Mouse (Mus musculus) right cerebral cortex, postnatal 14 days (tissue): ENCODE measurements around the gene Tnfaip3.

Experiments used
- DNase-seq: peaks from one replicate; pipeline ENCODE4 v3.0.0; 2022

Tnfaip3 gene

DNA sequence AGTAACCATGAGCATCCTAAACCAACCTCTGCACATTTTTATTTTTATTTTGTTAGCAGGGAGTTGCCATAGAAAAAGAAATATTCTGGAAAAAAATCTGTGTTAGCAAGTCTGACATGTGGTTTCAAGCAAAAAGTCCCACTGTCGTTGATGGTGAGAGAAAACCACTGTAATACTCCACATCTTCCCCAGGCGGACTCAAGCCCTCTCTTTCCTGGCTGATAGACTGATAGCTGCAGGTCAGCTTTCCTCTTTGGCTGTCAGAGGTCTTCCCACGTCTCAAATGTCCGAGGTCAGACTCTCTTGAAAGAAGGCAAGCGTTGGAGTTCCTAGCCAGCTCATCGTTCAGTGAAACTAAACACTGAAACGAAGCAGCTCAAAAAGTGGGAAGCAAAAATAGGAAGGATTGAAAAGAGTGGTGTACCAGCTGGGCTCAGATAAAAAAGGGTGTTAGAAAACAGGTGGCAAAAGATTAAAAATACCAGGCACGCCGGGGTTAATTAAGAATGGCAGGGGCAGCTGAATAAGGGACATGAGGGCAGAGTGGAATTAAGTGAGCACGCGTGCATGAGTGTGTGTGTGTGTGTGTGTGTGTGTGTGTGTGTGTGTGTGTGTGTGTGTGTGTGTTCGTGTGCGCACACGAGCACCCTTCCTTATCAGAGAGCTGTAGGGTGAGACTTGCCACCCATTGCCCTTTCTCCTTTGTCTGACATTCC is 55.5 kb downstream of the Tnfaip3 start:
- DNase-seq: no peak

DNA sequence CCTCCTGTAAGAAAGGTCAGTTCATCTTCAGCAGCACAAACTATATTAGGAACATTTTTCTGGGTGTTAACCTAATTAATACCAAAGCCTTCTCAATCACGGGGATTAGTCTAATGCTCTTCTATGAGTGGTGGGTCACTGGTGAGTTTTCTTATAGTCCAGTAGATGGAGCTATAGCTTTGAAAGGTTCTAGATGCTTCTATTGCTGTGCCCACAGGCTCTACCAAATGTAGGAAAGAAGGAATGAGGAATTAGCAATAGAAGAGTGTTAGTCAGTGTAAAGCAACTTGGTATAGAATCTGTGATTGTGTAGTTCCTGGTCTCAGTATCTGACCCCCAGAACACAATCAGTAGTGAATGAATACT is 61.8 kb downstream of the Tnfaip3 start:
- no peak for DNase-seq

DNA sequence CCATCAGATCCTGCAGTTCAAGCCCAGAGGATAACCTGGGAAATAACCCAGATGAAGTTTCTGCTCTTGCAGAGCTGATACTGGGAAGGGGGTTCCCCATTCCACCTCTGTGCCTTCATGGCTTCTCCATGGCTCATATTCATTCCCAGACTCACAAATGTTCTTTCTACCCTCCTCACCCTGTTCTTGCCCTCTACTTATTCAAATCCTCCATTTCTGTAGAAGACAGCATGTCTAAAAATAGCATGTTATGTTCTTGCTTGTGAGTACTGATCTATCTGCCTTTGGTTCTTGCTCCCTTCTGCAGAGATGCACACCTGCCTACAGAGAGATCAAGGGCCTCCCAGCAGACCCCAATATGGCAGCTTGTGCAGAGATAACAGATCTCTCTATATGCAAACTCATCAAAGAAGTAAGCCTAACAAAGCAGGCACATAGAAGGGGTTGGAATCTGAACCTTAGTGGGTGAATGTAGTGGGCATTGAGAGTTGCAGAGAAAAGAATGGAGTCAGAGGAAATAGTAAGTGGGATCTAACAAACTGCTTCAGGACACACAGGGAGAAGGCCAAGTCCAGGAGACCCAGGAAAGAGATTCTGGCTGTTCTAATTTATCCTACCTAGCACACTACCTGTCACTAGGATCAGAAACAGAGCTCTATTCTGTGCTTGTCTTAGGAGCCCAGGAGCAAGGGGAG is 62.3 kb downstream of the Tnfaip3 start:
- no peak for DNase-seq
